Comparison of ENCODE assay signal across 12 mouse cellular contexts in genomic region chr16:38164811-38165591, GRCm38 (mm10).
"Had no signal": no experiment of that assay in that cellular context is flagged by ENCODE, and none has a peak within 500 bp of the region (broad histone marks: within the 10 kb centered on the region; RNA-seq: fewer than 3 reads in every experiment).

No protein-coding gene starts in this region.

- H3K9me3 ChIP-seq: kidney, embryonic 15.5 days; limb, embryonic 15.5 days; liver, embryonic 13.5 days; midbrain, embryonic 13.5 days had no signal

- H3K4me1 ChIP-seq: kidney, embryonic 15.5 days; limb, embryonic 15.5 days; liver, embryonic 13.5 days; midbrain, embryonic 13.5 days had no signal

- H3K4me3 ChIP-seq: kidney, embryonic 15.5 days; limb, embryonic 15.5 days; liver, embryonic 13.5 days; midbrain, embryonic 13.5 days; myocyte had no signal

- H3K9ac ChIP-seq: kidney, embryonic 15.5 days; limb, embryonic 15.5 days; liver, embryonic 13.5 days; liver, postnatal 0 days; midbrain, embryonic 13.5 days had no signal

- ATAC-seq: liver, postnatal 0 days; midbrain, embryonic 13.5 days had no signal

- H3K4me2 ChIP-seq: kidney, embryonic 15.5 days; limb, embryonic 15.5 days; liver, embryonic 13.5 days; midbrain, embryonic 13.5 days had no signal

- DNase-seq: kidney, postnatal 14 days; liver, embryonic 13.5 days; liver, postnatal 0 days; retina, postnatal 1 day; right cerebral cortex, postnatal 4 days; spleen, adult 18-20 months; thymus, adult 18-20 months; thymus, postnatal 14 days had no signal

- H3K27me3 ChIP-seq: kidney, embryonic 15.5 days; limb, embryonic 15.5 days; liver, embryonic 13.5 days; midbrain, embryonic 13.5 days had no signal

- H3K27ac ChIP-seq: kidney, embryonic 15.5 days; limb, embryonic 15.5 days; liver, embryonic 13.5 days; midbrain, embryonic 13.5 days had no signal
